Mouse (Mus musculus): ENCODE measurements around the gene Lmod3.
"Not testable (repeated sequence)": the region's sequence is repeated elsewhere in the genome, so short reads cannot be mapped to it uniquely, and the experiment has no call there.

Lmod3 gene

DNA sequence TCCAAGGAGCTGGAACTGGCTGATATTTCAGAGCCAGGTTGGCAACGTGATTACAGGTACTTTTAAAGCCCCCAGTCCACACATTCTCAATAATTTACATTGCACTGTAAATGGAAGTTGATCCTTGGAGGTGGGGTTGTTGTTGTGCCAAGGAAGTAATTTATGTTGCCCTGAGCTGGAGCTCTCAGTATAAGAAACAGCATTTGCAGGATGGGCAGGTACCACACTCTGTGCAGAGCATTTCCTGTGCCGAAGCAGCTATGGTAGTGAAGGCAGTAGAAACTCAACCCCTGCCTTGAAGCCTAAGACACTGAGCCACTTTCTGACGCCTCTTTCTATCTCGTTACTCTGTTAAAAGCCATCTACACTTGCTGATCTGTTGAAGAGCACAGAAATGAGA lies 23.2 kb upstream of the Lmod3 start:
- no peak for DNase-seq

DNA sequence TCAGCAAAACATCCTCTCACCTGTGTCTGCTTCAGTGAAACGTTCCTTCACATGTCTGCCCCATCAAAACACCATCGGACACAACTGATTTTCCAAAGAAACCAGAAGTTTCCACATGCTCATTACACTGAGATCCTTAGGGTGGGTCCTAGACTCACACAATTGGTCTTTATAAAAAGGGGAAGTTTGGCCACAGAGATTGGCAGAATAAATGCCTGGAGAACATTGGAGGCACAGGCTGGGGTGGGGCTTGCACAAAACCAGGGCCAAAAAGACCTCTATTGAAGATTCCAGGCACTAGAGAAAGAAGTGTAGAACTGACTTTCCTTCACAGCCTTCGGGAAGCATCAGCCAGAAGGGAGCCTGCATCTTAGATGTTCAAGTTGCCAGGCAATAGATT lies 21.2 kb upstream of the Lmod3 start:
- DNase-seq: no peak

DNA sequence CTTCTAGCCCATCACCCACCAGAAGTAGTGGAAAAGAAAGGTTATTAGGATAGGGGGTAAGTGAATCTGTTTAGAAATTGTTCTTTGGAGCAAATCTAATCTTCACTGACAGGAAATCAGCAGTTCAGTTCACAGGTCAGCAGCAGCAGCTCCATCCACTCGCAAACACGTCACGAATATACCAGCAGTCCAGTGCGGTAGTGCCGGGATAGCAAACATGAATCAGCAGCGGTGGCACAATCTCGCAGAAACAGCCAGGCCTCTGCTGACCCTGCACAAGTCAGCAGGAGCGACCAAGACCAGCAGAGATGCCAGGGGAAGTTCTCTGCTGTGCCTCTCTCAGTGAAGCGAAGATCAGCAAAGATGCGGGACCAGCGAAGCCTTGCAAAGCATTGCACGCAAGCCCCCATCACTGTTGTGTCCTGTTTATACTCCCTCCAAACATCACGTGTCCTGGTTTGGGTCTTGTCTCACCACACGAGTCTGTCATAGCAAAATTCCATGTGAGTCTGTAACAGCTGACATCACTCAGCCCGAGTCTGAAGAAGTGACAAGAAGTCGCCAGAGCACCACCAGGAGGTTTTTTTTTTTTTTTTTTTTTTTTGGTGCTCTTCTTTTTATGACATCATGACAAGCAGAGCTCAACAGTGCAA lies 20.6 kb upstream of the Lmod3 start:
- no peak for DNase-seq

DNA sequence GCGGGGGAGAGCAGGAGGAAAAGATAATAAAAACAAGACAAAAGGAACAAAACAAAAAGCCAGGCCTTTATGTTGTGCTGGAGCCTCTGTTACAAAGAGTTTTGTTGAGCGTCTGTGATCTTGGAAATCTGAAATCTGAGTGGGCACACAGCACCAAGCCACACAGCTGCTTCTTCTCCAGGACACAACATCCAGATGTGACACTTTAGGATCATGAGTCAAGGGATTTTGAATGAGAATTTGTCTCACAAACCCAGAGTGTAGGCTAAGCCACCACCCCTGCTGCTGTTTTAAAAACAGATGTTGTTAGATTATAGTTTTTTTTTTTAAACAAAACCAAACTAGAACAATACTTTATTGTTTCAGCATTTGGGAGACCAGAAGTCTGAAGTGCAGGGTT lies 19.8 kb upstream of the Lmod3 start:
- DNase-seq: no peak

DNA sequence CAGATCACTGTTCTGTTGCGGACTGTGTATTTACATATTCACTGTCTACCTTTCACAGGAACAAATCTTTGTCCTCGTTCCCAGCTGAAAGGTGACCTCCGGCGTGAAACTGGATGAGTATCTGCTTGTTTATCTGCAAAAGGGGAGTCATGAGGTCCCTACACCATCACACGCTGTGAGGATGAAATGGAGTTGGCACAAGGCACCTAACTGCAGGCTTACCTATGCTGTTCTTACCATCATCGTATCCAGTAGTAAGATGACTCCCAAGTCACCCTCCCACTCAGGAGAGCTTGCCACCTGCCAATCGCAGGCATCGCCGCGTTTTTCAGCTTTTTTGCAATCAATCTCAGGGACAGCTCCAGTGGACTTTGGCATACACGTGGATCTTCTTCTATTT lies 17.0 kb upstream of the Lmod3 start:
- DNase-seq: no peak

DNA sequence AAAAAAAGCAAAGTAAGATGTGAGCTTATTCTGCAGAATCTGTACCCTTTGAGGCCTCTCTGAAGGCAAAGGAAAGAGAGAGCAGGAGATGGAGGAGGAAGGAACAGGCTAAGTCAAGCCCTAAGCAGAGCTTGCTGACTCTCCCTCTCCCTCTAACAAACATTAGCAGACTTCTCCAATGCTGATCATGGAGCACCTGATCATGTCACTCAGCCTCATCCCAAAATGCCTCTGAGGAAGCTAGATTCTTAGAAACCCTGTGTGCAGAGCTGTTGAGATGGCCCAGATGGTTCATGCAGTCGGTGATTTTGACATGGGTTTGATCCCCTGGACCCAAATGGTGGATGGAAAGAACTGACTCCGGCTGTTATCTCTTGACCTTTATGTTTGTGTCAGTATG lies 14.6 kb upstream of the Lmod3 start:
- DNase-seq: no peak

DNA sequence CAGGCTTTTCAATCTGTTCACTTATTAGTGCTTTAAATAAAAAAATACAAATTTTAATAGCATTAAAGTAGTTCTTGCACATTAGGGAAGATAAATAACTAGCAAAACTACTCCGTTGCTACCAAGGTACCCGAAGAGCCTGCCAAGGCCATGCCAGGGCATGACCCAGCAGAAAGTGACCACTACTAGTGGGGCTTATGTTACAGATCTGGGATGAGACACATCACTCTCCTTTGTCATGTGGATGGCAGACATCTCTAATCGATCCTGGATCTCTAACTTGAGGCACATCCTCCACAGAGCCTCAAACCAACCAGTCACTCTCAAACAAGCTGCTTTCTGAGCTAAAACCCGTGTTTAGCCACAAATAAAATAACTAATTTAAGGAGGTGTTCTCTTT lies 14.1 kb upstream of the Lmod3 start:
- DNase-seq: no peak

DNA sequence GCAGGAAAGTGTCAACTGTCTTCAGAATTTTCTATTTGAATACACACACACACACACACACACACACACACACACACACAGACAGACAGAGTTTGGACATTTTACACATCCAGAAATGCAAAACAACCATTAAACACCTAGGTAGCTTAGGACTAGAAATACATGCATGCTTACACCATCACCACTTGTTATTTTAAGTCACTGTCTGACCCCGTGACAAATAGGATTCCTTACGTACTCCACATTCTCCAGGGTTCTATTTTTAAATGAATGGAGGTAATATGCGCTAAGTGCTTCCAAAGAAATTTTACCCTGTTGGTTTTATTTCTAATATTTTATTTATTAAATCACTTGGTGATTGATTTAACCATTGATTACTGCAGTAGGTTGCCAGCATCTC lies 13.1 kb upstream of the Lmod3 start:
- DNase-seq: no peak

DNA sequence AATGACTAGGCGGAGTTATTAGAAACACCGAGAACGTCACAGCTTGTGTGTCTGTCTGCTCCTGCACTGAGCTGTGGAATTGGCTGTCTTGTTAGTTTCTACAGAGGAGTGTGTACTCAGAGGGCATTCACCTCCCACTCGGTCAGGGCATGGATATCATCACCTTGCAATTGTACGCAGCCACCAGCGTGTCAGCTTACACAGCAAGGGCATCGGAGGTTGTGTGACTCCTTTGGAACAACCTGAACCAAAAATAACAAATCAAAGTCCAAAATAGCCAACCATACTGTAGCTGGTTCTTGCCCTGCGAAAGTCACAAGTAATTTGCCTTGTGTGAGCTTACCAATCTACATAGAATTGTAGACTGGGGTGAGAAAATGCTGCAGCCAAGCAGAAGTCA lies 12.7 kb upstream of the Lmod3 start:
- no peak for DNase-seq

DNA sequence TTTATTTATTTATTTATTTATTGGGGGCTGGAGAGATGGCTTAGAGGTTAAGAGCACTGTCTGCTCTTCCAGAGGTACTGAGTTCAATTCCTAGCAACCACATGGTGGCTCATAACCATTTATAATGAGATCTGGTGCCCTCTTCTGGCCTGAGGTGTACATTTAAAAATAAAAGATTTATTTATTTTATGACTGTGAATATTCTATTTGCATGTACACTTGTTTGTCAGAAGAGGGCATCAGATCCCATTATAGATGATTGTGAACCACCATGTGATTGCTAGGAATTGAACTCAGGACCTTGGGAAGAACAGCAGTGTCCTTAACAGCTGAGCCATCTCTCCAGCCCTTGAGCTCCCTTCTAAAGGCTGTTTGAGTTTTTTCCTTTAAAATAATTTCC lies 11.2 kb upstream of the Lmod3 start:
- DNase-seq: not testable (repeated sequence)

DNA sequence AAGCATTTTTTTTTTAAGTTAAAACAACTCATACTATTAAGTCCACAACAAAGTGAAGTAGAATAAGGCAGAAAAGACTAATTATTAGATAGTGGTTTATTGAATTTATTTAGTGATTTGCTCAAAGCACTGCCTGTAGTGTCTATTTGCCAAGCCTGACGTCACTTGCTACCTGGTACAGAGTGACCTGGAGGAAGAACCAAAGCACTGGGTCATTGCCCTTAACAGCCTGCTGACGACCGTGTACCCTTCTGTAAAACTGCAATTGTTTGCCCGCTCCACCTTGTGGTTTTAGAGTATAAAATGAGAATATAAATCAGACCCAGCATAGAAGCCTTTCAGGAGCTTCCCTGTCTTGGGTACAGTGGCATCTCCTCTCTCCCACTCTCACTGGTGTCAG lies 9.7 kb upstream of the Lmod3 start:
- DNase-seq: no peak

DNA sequence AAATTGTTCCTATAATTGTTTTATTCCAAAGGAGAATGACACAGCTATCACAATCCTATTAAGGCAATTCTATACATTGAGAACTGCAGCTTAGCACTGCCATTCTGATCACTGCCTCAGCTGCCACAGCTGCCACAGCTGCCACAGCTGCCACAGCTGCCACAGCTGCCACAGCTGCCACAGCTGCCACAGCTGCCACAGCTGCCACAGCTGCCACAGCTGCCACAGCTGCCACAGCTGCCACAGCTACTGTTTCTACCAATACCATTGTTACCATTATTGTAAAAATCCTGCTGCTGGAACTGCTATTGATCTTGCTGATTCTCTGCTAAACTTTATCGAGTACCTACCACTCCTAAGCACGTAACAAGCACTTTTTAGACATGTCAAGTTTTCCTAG lies 7.4 kb upstream of the Lmod3 start:
- DNase-seq: not testable (repeated sequence)

DNA sequence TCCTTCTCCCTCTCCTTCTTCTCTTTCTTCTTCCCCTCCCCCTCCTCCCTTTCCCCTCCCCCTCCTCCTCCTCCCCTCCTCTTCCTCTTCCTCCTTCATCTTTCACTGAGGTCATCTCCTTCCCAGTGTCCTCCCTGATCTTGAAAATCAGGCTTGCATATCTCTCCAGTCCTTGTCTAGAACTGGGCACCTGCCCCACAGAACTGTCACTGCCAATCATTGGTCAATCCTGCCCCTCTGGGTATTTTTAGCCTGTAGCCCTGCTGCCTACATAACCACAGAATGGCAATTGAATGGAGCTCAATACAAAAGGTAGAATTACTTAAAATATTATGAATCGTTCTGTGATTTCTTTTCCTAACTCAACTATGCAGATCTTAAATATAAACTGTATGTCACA lies 5.9 kb upstream of the Lmod3 start:
- DNase-seq: no peak

DNA sequence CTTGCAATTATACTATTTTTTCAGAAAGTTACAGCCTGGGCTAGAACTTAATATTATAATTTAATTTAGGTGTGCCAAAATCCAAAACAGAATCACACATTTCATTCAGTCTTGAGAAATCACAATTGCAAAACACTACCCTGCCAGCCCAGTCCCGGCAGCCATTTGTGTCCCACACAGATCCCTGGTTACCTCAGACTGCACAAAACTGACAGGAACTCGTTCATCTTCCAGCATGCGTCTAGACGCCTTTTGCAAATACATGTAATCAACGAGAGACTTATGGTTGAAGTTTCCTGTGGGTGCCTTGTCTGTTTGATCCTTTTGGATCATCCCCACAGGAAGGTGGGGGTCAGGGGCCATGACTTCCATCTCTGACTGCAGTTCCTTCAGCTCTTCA lies 473 bp downstream of the Lmod3 start:
- no peak for DNase-seq

DNA sequence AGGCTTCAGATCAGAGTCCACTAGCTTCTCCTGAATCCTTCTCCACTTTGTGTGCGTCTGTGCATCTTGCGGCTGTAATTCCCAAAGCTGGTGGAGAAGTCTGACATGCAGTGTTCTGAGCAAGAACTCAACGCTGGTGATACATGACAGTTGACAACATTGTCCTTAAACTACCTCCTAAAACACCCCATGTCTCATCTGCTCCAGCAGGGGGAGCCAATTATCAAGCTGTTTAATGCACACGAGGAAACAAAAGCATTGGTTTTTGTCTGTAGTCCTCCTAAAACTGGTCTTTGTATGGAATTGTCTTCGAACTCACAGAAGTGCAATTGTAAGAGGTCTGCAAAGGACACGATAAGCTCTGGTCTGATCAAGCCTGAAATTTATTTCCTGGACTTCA lies 1.6 kb downstream of the Lmod3 start:
- DNase-seq: peak; percentile 18

DNA sequence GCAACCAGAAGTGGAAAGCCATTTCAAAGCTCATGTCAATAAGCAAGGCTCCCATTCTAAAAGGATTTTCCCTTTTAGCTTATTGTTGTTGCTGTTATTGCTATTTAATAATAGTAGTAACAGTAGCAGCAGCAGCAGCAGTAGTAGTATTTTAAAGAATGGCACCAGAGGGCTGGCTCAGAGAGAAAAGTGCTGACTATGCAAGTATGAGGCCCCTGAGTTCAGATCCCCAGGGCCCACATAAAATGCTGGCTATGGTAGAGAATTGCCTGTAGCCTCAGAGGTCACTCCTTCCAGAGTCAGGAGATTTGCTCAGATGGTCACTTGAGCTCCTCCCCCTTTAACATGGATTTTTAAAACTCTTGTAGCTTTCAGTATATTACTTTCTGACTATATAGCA lies 7.4 kb downstream of the Lmod3 start:
- no peak for DNase-seq

DNA sequence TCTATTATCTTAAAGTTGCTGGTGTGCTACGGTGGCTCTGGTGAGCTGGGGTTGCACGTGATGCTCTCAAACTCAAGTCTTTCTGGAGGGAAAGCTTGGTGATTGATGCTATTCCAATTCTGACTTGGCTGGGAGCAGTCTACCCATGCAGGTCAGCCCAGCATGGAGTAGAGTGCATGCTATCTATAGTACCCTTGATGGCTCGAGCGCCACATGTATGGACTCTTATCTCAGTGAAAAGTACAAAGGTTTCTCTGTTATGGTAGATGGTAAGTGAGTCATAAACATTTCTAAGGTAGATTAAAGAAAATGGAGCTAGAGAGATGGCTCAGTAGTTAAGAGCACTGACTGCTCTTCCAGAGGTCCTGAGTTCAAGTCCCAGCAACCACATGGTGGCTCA lies 10.0 kb downstream of the Lmod3 start:
- no peak for DNase-seq

DNA sequence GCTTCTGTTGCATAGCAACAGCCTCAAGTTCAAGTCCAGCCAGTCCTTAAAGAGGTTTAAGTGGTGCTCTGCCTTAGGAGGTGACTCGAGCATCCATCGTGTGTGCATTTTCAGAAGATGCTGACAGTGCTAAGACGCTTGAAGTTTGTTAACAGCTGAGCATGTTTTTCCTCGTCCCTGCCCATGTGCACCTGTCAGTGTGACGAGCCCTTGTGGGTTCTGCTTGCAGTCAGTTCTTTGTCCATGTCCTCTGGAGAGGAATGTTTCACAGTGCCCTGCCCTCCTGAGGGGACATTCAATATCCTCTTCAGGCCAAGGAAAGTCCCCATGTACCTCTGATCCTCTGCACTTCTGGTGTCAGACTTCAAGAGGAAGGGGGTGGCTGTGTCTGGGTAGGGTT lies 12.5 kb downstream of the Lmod3 start:
- DNase-seq: no peak

DNA sequence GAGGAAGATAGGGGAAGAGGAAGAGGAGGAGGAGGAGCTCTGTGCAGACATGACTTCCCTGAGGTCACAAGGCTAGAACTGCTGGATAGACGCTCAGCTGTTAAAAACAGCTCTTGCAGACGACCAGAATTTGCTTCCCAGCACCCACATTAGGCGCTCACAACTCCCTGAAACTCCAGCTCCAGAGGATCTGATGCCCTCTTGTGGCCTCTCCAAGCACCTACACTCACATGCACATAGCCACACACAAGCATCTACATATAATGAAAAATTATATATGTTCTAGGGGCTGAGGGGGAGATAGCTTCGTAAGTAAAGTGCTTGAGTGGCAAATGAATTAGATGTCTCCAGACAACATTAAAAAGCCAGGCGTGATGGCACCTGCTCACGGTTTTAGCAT lies 13.2 kb downstream of the Lmod3 start:
- DNase-seq: no peak

DNA sequence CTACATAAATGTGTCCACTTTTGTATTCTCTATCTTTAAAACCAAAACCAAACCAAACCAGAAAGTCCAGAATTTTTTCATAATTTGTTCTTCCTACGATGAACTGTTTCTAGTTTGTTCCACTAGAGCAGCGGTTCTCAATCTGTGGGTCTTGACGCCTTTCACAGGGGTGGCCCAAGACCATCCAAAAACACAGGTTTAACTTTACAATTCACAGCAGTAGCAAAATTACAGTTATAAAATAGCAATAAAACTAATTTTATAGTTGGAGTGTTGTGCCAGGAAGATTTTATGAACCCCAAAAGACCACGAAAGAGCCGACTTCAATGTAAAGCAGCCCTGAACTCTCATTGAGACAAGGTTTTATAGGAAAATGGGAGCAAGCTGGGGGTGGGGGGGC lies 16.5 kb downstream of the Lmod3 start:
- DNase-seq: no peak

DNA sequence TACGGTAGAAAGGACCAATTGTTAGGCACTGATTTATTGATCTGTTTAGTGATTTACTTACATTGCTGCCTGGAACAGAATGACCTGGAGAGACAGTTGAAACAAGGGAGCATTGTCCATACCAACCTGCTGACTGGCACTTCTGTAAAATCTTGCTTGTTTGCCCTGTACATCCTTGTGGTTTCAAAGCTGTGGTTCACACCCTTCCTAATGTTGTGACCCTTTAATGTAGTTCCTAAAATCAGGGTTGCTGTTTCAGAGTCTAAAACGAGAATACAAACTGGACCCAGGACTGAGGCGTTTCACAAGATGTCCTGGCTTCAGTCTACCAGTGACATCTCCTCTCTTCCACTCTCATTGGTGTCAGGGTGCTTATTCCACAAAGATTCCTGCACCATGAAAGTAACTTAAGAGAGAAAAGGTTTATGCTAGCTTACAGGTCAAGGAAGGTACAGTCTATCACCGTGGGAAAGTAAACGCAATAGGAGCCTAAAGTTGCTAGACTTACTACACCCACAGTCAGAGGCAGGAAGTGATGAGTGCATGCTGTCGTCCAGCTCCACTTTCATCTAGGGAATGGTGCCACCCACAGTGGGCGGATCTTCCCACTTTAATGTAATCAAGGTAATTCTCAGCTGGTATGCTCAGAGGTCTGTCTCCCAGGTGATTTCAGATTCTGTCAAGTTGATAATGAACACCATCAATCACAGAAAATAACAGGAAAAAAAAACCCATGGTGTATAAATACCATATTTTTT lies 17.5 kb downstream of the Lmod3 start:
- DNase-seq: no peak

DNA sequence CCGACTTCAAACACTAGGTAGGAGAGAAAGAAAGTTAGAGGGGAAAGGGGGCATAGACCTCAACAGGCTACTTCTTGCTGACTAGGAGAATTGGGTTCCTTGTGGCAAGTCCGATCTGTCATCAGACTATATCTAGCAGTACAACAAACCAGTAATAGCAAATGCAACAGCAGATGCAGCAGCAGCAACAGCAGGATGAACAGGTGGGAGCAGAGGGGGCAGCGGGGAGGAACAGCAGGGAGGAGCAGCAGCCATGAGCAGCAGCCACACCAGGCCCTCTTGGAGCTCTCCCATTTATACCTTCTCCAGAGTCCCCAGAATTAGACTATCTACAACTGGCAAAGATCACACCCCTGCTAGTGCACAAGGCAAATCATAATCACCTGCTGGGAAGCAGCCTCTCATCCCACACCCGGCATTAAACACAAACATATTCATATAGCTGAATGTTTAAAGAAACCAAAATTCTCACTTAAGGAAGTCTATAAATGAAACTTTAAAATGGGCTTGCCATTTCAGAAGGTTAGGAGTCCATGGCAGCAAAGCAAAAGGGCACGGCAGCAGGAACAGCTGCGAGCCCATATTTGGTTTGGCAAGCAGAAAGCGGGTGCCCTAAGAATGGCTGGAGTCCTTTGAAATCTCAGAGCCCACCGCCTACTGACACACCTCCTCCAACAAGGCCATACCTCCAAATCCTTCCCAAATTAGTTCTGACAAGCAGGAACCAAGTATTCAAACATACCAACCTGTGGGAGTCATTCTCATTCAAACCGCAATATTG lies 25.3 kb downstream of the Lmod3 start:
- DNase-seq: no peak

DNA sequence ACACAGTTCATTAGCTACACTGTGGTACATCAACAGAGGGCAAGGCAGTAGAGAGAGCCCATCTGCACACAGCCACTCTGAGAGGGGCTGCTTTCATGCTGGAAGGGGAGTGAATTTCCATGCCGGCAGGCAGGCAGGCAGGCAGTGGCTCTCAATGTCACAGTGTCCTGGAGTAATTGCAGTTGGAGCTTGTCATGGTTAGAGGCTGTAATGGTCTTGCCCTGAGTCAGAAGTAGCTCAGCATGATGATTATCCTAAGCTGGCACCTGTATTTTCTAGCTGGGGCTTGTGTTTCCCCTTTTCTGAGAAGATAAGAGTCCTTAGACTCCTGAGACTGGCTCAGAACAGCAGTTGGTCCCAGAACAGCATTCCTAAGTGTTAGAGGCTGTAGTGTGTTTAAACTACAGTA lies 26.5 kb downstream of the Lmod3 start:
- no peak for DNase-seq

DNA sequence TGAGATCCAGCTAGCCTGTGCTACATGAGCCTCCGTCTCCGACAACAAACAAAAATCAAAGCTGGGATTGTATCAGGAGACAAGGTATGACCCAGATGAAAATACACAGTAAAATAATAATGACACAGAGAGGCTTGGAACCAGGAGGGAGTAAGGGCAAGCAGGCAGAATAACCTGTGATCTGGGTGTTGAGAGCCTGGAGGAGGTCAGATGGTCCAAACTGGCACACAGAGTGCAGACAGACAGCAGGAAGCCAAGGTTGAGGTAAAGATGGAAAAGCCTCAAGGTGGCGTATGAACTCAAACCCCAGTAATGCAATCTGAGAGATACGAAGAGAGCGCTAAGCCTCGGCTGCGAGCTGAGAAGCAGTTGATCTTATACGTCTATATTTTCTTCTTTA lies 28.1 kb downstream of the Lmod3 start:
- no peak for DNase-seq
